Mouse (Mus musculus): ENCODE results near the gene Bach2. TPM values are rescaled to one million over a fixed set of nuclear protein-coding genes. Genes with fewer than 3 reads are reported as not detected.

Bach2 gene
- polyA plus RNA-seq, 1 experiment from 2014 or later: 1.1 TPM

GRCm38 (mm10) chr4:32305683-32306082 is 67.1 kb downstream of the Bach2 start:
- Histone ChIP-seq H3K9me3 (ENCODE audit: control insufficient read depth) (no peaks in the 10 kb centered on the region), H3K27me3 (replicated peaks; ENCODE audit: control insufficient read depth, insufficient read depth, low read length) (no peaks in the 10 kb centered on the region), H3K4me1 (replicated peaks; ENCODE audit: control insufficient read depth, insufficient read depth, low read length) (0 out of 2 replicates have a peak, but pooled peaks cover 3% of the 10 kb centered on the region), H3K4me2 (replicated peaks; ENCODE audit: low read depth) (no peak overlapping the region), H3K4me3 (ENCODE audit: low read depth, low read length) (no peak overlapping the region), H3K27ac (ENCODE audit: low read depth, low read length) (no peak overlapping the region), H3K9ac (ENCODE audit: low read depth, low read length) (no peak overlapping the region), H3K36me3 (ENCODE audit: control insufficient read depth, insufficient read depth) (no peaks in the 10 kb centered on the region)
- WGBS: 78% methylated on average over 6 of the region's 6 CpGs
- TF ChIP-seq CTCF (IDR thresholded peaks at IDR 0.05; ENCODE audit: low read depth): no peak
- ATAC-seq: no peak

DNA sequence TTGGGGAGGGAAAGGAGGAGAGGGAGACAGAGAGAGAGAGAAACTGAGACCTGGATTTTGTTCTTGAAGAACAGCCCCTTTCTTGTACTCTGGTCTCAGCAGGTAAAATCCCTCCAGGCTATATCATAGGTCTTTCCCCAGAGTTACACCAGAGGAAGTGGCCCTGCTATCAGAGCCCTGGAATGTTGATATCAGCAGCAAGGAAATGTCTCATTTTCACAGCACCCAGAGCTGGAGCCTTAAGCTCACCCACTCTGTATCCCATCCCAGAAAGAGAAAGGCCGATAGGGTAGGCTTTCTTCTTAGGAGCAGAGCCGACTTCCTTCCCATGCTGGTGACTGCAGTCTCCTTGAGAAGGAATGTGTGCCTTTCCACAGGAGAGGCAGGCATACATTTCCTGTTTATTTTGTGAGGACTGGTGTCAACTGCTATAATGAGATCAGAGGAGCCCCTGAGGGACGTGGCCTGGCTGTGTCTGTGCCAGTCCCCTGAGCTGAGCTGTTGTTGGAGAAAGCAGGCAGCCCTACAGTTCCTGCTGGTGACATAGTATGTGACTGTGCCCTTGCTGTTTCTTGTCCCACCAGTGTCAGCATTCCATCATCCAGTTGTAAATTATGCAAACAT is 67.7 kb downstream of the Bach2 start:
- H3K9ac ChIP-seq (ENCODE audit: low read depth, low read length): no peak overlapping the region
- TF ChIP-seq CTCF (IDR thresholded peaks at IDR 0.05; ENCODE audit: low read depth): no peak
- 0 out of 2 replicates have a peak, but pooled peaks have one; percentile 36 for ATAC-seq
- no peaks in the 10 kb centered on the region for H3K27me3 ChIP-seq (replicated peaks; ENCODE audit: control insufficient read depth, insufficient read depth, low read length)
- no peaks in the 10 kb centered on the region for H3K36me3 ChIP-seq (ENCODE audit: control insufficient read depth, insufficient read depth)
- no peak overlapping the region for H3K4me3 ChIP-seq (ENCODE audit: low read depth, low read length)
- no peak overlapping the region for H3K27ac ChIP-seq (ENCODE audit: low read depth, low read length)
- no peaks in the 10 kb centered on the region for H3K9me3 ChIP-seq (ENCODE audit: control insufficient read depth)
- H3K4me1 ChIP-seq (replicated peaks; ENCODE audit: control insufficient read depth, insufficient read depth, low read length): 0 out of 2 replicates have a peak, but pooled peaks cover 3% of the 10 kb centered on the region
- WGBS: 18% methylated on average over 3 of the region's 3 CpGs
- no peak overlapping the region for H3K4me2 ChIP-seq (replicated peaks; ENCODE audit: low read depth)

GRCm38 (mm10) chr4:32307215-32307614 is 68.6 kb downstream of the Bach2 start:
- Histone ChIP-seq H3K9ac (ENCODE audit: low read depth, low read length) (no peak overlapping the region), H3K4me1 (replicated peaks; ENCODE audit: control insufficient read depth, insufficient read depth, low read length) (0 out of 2 replicates have a peak, but pooled peaks cover 3% of the 10 kb centered on the region), H3K27me3 (replicated peaks; ENCODE audit: control insufficient read depth, insufficient read depth, low read length) (no peaks in the 10 kb centered on the region), H3K36me3 (ENCODE audit: control insufficient read depth, insufficient read depth) (no peaks in the 10 kb centered on the region), H3K4me2 (replicated peaks; ENCODE audit: low read depth) (no peak overlapping the region), H3K4me3 (ENCODE audit: low read depth, low read length) (no peak overlapping the region), H3K9me3 (ENCODE audit: control insufficient read depth) (no peaks in the 10 kb centered on the region), H3K27ac (ENCODE audit: low read depth, low read length) (no peak overlapping the region)
- TF ChIP-seq CTCF (IDR thresholded peaks at IDR 0.05; ENCODE audit: low read depth): no peak
- 41% methylated on average over 5 of the region's 5 CpGs for WGBS
- no peak for ATAC-seq

- no peak overlapping the region for H3K4me3 ChIP-seq (ENCODE audit: low read depth, low read length)
- no peak for TF ChIP-seq CTCF (IDR thresholded peaks at IDR 0.05; ENCODE audit: low read depth)
- no peak for ATAC-seq
- WGBS: 50% methylated on average over 10 of the region's 10 CpGs
- no peaks in the 10 kb centered on the region for H3K27me3 ChIP-seq (replicated peaks; ENCODE audit: control insufficient read depth, insufficient read depth, low read length)
- no peaks in the 10 kb centered on the region for H3K9me3 ChIP-seq (ENCODE audit: control insufficient read depth)
- H3K9ac ChIP-seq (ENCODE audit: low read depth, low read length): no peak overlapping the region
- H3K4me2 ChIP-seq (replicated peaks; ENCODE audit: low read depth): no peak overlapping the region
- no peaks in the 10 kb centered on the region for H3K4me1 ChIP-seq (replicated peaks; ENCODE audit: control insufficient read depth, insufficient read depth, low read length)
- no peaks in the 10 kb centered on the region for H3K36me3 ChIP-seq (ENCODE audit: control insufficient read depth, insufficient read depth)
- H3K27ac ChIP-seq (ENCODE audit: low read depth, low read length): no peak overlapping the region
Measured at GRCm38 (mm10) chr4:32312171-32312946, 73.8 kb downstream of the Bach2 start.

DNA sequence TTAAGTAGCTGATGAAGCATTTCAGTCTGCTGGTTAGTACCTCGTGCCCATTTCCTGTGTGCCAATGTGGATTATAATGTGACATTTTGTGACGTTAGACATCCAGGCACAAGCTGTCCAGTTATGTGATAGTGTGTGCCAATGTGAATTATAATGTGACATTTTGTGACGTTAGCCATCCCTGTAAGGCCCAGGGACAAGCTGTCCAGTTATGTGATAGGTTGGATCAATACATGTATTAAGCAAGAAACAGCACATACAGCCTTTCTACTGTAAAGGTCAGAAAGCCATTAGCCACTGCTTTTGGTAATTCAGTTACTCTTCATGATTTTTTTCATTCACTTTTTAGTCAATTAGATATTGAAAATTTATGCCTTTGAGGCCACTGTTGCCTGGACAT is 76.3 kb downstream of the Bach2 start:
- H3K4me3 ChIP-seq (ENCODE audit: low read depth, low read length): no peak overlapping the region
- no peaks in the 10 kb centered on the region for H3K9me3 ChIP-seq (ENCODE audit: control insufficient read depth)
- H3K36me3 ChIP-seq (ENCODE audit: control insufficient read depth, insufficient read depth): no peaks in the 10 kb centered on the region
- no peaks in the 10 kb centered on the region for H3K27me3 ChIP-seq (replicated peaks; ENCODE audit: control insufficient read depth, insufficient read depth, low read length)
- 88% methylated on average over 3 of the region's 3 CpGs for WGBS
- no peak overlapping the region for H3K9ac ChIP-seq (ENCODE audit: low read depth, low read length)
- H3K4me1 ChIP-seq (replicated peaks; ENCODE audit: control insufficient read depth, insufficient read depth, low read length): no peaks in the 10 kb centered on the region
- H3K27ac ChIP-seq (ENCODE audit: low read depth, low read length): no peak overlapping the region
- TF ChIP-seq CTCF (IDR thresholded peaks at IDR 0.05; ENCODE audit: low read depth): no peak
- no peak overlapping the region for H3K4me2 ChIP-seq (replicated peaks; ENCODE audit: low read depth)
- ATAC-seq: no peak

DNA sequence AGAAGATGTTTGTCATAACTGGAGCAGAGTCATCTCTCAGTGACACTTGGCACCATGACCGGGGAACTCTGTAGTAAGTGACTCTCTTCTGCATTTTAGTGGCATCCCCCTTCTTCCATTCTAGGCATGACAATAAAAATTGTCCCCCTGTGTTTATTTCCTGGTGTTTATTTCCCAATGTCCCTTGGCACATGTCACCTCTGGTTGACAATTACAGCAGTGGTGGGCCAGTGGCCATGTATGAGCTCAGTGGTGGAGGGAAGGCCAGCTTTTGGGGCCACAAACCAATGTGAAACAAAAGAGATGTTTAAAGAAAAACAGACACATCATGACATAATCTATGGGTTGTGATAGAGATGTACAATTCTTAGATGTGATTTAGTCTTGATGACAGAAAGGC is 80.0 kb downstream of the Bach2 start:
- Histone ChIP-seq H3K27ac (ENCODE audit: low read depth, low read length) (no peak overlapping the region), H3K4me3 (ENCODE audit: low read depth, low read length) (no peak overlapping the region), H3K36me3 (ENCODE audit: control insufficient read depth, insufficient read depth) (no peaks in the 10 kb centered on the region), H3K9ac (ENCODE audit: low read depth, low read length) (no peak overlapping the region), H3K4me2 (replicated peaks; ENCODE audit: low read depth) (no peak overlapping the region), H3K4me1 (replicated peaks; ENCODE audit: control insufficient read depth, insufficient read depth, low read length) (no peaks in the 10 kb centered on the region), H3K9me3 (ENCODE audit: control insufficient read depth) (no peaks in the 10 kb centered on the region), H3K27me3 (replicated peaks; ENCODE audit: control insufficient read depth, insufficient read depth, low read length) (no peaks in the 10 kb centered on the region)
- no peak for ATAC-seq
- 92% methylated on average over 1 of the region's 1 CpGs for WGBS
- TF ChIP-seq CTCF (IDR thresholded peaks at IDR 0.05; ENCODE audit: low read depth): no peak
